Comparison of ENCODE assay signal across 9 mouse cellular contexts in the genomic region with DNA sequence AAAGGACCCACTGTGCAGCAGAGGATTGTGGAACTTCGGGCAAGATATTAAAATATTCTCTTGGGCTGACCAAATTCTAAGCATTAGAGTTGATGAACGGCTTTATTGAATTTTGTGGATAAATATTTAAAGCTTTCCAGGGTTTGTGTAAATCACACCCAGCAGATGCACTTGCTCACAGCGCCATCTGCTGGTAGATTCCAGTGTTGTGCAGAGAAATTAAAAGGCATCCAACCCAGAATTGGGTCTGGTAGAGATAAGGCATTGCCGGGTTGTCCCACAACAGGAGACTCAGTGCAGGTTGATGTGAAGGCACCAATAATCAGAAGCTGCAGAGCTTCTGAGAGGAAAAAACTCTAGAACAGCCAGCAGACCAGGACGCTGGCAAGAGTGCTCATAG.
DNase-seq lines count a peak whose midpoint lies in the region; ATAC-seq and TF ChIP-seq lines count a peak whose summit lies in the region.
"Had no signal": no experiment of that assay in that cellular context is flagged by ENCODE, and none has a peak within 500 bp of the region (broad histone marks: within the 10 kb centered on the region; RNA-seq: fewer than 3 reads in every experiment).

No protein-coding gene starts in this region.

- H3K27me3 ChIP-seq in thymus, adult 2 months (ENCODE audit: control insufficient read depth, insufficient read depth, low read length), result no peaks in the 10 kb centered on the region
- H3K27me3 ChIP-seq: neural tube, embryonic 12.5 days had no signal

- DNase-seq in thymus, adult 2 months, result peak; percentile 9
- DNase-seq in thymus, adult 18-20 months, result no peak
- DNase-seq in cerebellum, adult 8-10 months, result peak; percentile 49
- peak; percentile 77 to 79 for DNase-seq in kidney, postnatal 4 days
- DNase-seq in lung, adult 18-20 months, result peak; percentile 5 to 16
- peak; percentile 79 for DNase-seq in retina, postnatal 1 day
- DNase-seq in spleen, postnatal 36 days (ENCODE audit: low spot score in 2 of 2), result no peak

- no peak overlapping the region for H3K4me3 ChIP-seq in thymus, adult 2 months (ENCODE audit: control insufficient read depth, insufficient read depth, low read length)
- H3K4me3 ChIP-seq: neural tube, embryonic 12.5 days had no signal

- no peaks in the 10 kb centered on the region for H3K36me3 ChIP-seq in thymus, adult 2 months (ENCODE audit: control insufficient read depth, insufficient read depth, low read length)
- H3K36me3 ChIP-seq: neural tube, embryonic 12.5 days had no signal

- H3K4me1 ChIP-seq in thymus, adult 2 months (replicated peaks; ENCODE audit: control insufficient read depth, insufficient read depth, low read length), result no peaks in the 10 kb centered on the region
- H3K4me1 ChIP-seq: neural tube, embryonic 12.5 days had no signal

- no peak for TF ChIP-seq POLR2A in thymus, adult 2 months (IDR thresholded peaks at IDR 0.05; ENCODE audit: control insufficient read depth, extremely low read depth, insufficient read depth, low read length, poor library complexity)

- TF ChIP-seq CTCF in thymus, adult 2 months (IDR thresholded peaks at IDR 0.05; ENCODE audit: borderline replicate concordance, control insufficient read depth, extremely low read depth, insufficient read depth, low read length, poor library complexity), result no peak

- WGBS in thymus, adult 2 months, result 24% methylated on average over 5 of the region's 5 CpGs

- ATAC-seq in frontal cortex, adult (ENCODE audit: low TSS enrichment), result peak; percentile 73

- no peak overlapping the region for H3K27ac ChIP-seq in thymus, adult 2 months (ENCODE audit: control insufficient read depth, insufficient read depth, low read length)
- H3K27ac ChIP-seq: neural tube, embryonic 12.5 days had no signal

Comparison
In these comparisons a context has a peak if more than half of its experiments do, and no peak if none do; other contexts are left out.
1. DNase-seq: peak in thymus, adult 2 months (single experiment), cerebellum, adult 8-10 months (single experiment), kidney, postnatal 4 days (2 of 2), lung, adult 18-20 months (2 of 2) and retina, postnatal 1 day (single experiment); none in thymus, adult 18-20 months (0 of 2) and spleen, postnatal 36 days (0 of 2).